Mouse (Mus musculus): ENCODE measurements around the gene Flywch1.

Flywch1 gene

GRCm38 (mm10) chr17:23744076-23744475 is 27.3 kb downstream of the Flywch1 start:
- DNase-seq (ENCODE audit: low read depth) = peak; percentile 32

- DNase-seq (ENCODE audit: low read depth) = no peak
These were observed 28.5 kb downstream of the Flywch1 start for GRCm38 (mm10) chr17:23742941-23743340.

- DNase-seq (ENCODE audit: low read depth) = peak; percentile 86
These were observed 29.1 kb downstream of the Flywch1 start for GRCm38 (mm10) chr17:23742210-23742793.

- DNase-seq (ENCODE audit: low read depth) = no peak
These were observed 29.8 kb downstream of the Flywch1 start for GRCm38 (mm10) chr17:23741359-23742209.

GRCm38 (mm10) chr17:23740598-23741021 is 30.8 kb downstream of the Flywch1 start, which contains the start of gene Paqr4:
TSS of gene Paqr4 (minus strand) at chr17:23740867.
- no peak for DNase-seq (ENCODE audit: low read depth)

- DNase-seq (ENCODE audit: low read depth) = peak; percentile 94
These were observed 31.2 kb downstream of the Flywch1 start for GRCm38 (mm10) chr17:23740136-23740584.

- DNase-seq (ENCODE audit: low read depth) = peak; percentile 42
These were observed 31.9 kb downstream of the Flywch1 start for GRCm38 (mm10) chr17:23739202-23740135.

GRCm38 (mm10) chr17:23738836-23739201 is 32.6 kb downstream of the Flywch1 start:
- DNase-seq (ENCODE audit: low read depth) = no peak

- DNase-seq (ENCODE audit: low read depth) = peak; percentile 34
These were observed 33.6 kb downstream of the Flywch1 start for GRCm38 (mm10) chr17:23737493-23738445.

GRCm38 (mm10) chr17:23734341-23734740 is 37.1 kb downstream of the Flywch1 start:
- DNase-seq (ENCODE audit: low read depth) = no peak

GRCm38 (mm10) chr17:23730441-23730840 is 41.0 kb downstream of the Flywch1 start:
- no peak for DNase-seq (ENCODE audit: low read depth)

- no peak for DNase-seq (ENCODE audit: low read depth)
These were observed 44.7 kb downstream of the Flywch1 start for GRCm38 (mm10) chr17:23726758-23727142.

GRCm38 (mm10) chr17:23725999-23726757 is 45.2 kb downstream of the Flywch1 start, which contains the start of gene Pkmyt1:
TSS of gene Pkmyt1 (plus strand) at chr17:23726336.
- peak; percentile 97 for DNase-seq (ENCODE audit: low read depth)

- DNase-seq (ENCODE audit: low read depth) = no peak
These were observed 45.9 kb downstream of the Flywch1 start for GRCm38 (mm10) chr17:23725477-23725876.

- DNase-seq (ENCODE audit: low read depth) = no peak
These were observed 48.9 kb downstream of the Flywch1 start, which contains the start of gene 1520401A03Rik for GRCm38 (mm10) chr17:23722376-23723125. TSS of gene 1520401A03Rik (minus strand) at chr17:23722783.

- DNase-seq (ENCODE audit: low read depth) = no peak
These were observed 49.5 kb downstream of the Flywch1 start for GRCm38 (mm10) chr17:23721886-23722285.

- DNase-seq (ENCODE audit: low read depth) = no peak
These were observed 51.9 kb downstream of the Flywch1 start for GRCm38 (mm10) chr17:23719455-23719854.

GRCm38 (mm10) chr17:23717003-23717402 is 54.4 kb downstream of the Flywch1 start:
- DNase-seq (ENCODE audit: low read depth) = no peak

- DNase-seq (ENCODE audit: low read depth) = peak; percentile 86
These were observed 65.2 kb downstream of the Flywch1 start for GRCm38 (mm10) chr17:23706212-23706611.

All from induced T-regulatory cell, adult 2 months (primary cell).